Mouse (Mus musculus) ovary, adult 18-20 months (tissue): ENCODE results near the gene Plcl2.
"Not testable (repeated sequence)": the region's sequence is repeated elsewhere in the genome, so short reads cannot be mapped to it uniquely, and the experiment has no call there.

Source experiments
- DNase-seq: peaks from one replicate; pipeline ENCODE4 v3.0.0; 2022; ENCODE audit warnings: low spot score, mixed read lengths

The Plcl2 gene

GRCm38 (mm10) chr17:50500806-50501205, 8.4 kb upstream of the Plcl2 start:
- no peak for DNase-seq

- no peak for DNase-seq
Measured at GRCm38 (mm10) chr17:50503075-50503474, 6.1 kb upstream of the Plcl2 start.

GRCm38 (mm10) chr17:50504070-50504846, 4.9 kb upstream of the Plcl2 start:
- no peak for DNase-seq

DNA sequence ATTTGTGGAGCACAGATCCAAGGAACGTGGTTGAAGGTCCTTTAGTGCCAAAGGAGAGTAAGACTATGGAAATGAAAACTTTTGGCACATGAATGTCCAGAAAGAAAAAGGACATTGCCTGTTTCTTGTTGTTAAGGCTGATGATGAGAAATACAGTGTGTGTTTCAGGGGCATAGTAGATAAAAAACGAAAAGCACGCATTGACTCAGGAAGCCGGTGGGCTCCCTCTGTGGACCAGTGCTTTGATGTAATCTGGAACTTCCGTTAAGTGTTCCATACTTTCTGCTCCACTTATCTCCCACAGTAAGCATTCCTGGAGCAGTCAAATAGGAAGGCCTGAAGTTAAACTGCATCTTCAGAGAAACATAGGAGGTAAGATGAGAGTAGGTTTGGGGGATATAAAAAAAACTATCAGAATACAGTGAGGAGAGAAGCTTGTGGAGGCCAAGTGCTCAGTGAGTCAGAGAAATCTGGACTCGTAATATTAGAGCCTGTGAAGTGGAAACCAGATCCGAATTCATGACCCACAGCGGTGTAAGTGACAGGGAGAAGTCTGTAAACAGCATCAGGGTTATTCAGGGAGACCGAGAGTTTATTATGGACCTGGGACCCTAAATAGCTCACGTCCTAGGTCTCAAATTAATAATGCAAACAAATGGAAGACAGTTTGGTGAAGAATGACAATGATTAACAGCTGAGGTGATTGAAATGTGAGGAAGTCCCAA, 3.1 kb upstream of the Plcl2 start:
- no peak for DNase-seq

- DNase-seq, result no peak
Measured at GRCm38 (mm10) chr17:50506861-50507321, 2.3 kb upstream of the Plcl2 start.

DNA sequence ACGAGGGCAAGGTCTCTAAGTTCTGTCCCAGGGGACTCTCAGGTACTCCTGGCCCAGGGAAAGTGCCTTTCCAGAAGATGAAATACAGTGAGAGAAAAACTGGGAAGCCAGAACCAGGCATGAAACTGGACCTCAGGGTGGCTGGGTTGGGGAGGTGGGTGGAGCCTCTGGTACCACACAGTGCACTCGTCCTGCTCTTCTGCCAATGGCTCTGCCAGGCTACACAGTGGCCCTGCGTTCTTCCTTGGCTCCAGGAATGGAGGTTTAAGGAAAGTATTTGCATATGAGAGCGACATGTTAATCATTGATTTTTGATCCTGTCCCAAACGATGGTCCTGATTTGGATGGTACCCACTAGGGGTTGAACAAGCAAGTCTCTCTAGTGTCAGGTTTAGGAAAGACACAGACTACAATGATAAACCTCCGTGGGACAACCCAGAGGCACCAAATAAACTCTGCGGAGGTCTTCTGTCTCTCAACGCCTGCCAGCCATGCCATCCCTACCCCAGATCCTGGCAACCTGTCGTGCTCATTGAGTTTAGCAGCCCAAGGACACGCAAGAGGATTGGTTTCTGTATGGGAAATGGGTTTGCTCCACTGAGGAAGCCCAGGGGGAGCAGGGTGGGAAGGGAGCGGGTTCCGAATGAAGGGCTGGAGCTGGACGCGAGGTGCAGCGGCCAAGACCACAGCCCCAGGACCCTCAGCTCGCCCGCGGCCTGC, 988 bp upstream of the Plcl2 start:
- DNase-seq, result no peak

DNA sequence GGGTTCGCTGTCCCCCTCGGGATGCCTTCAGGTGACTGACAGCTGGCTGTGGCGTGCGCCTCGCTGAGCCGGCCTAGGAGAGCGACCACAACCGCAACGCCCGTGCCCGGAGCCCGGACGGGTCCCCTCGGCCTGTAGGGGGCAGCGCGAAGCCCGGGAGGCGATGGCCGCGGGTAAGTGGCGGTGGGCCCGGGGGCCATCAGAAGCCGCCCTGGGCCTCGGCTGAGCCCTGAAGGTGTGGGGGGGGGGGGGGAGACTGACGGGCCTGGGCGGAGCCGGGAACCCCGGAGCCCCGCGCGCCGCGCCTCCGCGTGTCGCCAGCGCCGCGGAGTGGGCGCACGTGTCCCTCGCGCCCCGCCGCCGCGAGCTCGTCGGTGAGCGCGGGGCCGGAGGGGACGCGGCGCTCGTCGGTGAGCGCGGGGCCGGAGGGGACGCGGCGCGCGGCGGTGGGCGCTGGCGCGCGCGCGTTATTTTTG, 390 bp upstream of the Plcl2 start:
- peak; percentile 53 for DNase-seq

DNA sequence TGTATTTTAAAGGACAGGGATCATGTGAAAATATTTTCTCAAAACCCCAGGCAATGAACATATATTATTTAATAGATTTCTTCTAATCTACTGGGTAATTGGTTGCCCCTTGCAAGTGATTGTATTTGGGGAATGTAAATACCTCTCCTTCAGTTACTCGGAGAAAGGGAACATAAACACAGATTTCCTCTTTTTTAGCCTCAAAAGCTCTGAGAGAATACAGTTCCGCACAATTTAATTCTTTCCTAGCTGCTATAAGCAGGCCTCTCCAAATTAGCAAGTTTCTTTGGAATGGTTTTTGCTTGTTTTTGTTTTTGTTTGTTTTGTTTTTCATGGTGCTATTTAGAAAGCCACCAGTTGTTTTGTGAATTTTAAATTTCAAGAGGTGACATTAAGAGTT, 1.1 kb downstream of the Plcl2 start:
- no peak for DNase-seq

GRCm38 (mm10) chr17:50510741-50511140, 1.5 kb downstream of the Plcl2 start:
- no peak for DNase-seq

GRCm38 (mm10) chr17:50512222-50512621, 3.0 kb downstream of the Plcl2 start:
- no peak for DNase-seq

GRCm38 (mm10) chr17:50512841-50513240, 3.6 kb downstream of the Plcl2 start:
- DNase-seq, result no peak

- DNase-seq, result no peak
Measured at GRCm38 (mm10) chr17:50513376-50513775, 4.2 kb downstream of the Plcl2 start.

DNA sequence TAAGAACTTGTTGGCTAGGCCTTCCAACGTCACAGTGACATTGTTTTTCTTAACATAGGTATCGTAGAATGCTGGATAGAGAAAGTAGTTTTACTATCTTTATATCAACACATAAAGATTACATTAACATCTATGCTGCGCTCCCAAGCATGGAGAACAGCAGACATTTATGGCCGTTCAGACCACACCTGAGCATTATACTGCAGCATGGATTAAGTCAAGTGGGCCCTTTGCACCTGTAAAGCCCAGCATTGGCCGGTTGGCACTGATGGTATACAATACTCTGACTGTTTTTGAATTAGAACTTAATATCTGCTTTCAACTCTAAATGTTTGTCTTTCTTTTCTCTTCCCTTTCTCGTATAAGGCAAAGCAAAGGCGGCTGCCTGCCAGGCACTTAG, 4.8 kb downstream of the Plcl2 start:
- no peak for DNase-seq

DNA sequence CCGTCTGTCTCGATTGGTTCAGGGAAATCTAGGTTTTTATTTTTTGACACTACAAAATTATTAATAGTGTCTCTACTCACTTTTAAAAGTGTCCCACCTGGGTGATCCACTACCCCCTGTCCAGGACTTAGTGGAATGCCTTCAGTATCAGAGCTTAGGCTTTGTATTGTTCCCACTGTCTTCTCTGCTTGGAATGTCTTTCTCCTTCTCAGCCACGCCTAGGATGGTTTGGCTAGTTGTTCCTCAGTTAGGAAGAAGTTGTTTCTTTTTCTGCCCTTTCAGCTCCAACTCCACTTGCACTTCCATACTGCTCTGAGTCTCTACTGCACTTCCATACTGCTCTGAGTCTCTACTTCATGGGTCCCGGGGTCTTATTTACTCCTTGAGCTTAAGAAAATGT, 6.7 kb downstream of the Plcl2 start:
- DNase-seq, result no peak

GRCm38 (mm10) chr17:50517781-50518415, 8.7 kb downstream of the Plcl2 start:
- DNase-seq, result no peak

- DNase-seq, result no peak
Measured at GRCm38 (mm10) chr17:50519588-50519987, 10.4 kb downstream of the Plcl2 start.

GRCm38 (mm10) chr17:50522473-50523083, 13.4 kb downstream of the Plcl2 start:
- no peak for DNase-seq

DNA sequence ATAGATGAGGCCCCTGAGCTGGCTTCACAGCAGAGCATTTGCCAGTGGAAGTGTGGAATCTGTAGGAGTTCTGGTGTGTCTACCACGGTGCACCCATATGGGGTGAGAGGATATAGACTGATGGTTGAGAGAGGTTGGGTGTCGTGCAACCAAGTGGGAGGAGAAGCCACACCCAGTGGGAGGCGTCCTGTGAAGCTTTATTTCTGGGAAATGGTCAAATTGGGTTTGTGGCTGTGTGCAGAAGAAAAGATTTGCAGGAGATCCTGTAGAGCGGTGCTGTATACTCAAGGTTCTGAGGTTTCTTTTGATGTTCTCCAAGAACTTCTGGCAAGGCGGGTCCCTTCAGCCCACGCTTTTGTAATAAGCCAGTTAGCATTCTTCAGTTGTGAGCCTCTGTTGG, 15.8 kb downstream of the Plcl2 start:
- DNase-seq, result no peak

DNA sequence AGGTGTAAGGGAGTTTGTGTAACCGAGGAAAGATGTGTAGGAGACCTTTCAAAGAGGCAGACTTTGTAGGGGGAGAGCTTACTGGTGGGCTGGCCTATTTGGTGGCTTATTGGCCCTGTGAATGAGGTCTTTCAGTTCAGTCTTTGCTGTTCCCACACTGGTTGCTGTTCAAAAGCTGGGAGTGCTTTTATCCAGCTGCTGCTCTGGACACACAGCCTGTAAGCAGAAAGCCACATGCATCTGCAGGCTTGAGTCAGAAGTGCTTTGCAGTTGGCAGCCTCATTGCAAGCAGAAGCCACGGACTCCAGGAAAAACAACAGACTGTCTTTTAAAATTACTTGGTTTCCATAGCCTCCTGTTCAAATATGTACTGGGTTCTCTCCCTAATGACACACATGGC, 16.6 kb downstream of the Plcl2 start:
- no peak for DNase-seq

DNA sequence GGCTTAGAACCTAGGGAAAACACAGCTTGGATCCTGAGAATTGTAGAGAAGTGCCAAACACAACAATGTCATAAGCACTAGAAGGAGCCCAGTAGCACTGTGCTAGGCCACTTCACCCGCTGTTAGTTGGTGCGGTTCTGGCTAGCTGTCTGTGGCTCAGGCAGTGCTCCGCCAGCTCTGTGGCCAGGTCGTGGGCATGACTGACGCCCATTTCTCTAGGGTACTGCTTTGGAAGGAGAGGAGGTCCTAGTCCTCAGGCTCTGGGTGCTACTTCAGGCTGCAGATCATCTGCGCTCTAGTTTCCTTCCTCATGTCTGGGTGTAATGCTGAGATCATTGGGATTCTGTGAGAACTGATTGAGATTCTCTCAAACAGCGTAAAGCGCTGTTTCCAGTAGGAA, 20.9 kb downstream of the Plcl2 start:
- no peak for DNase-seq

GRCm38 (mm10) chr17:50534889-50535288, 25.7 kb downstream of the Plcl2 start:
- not testable (repeated sequence) for DNase-seq
